Mouse (Mus musculus): ENCODE results near the gene Gramd1b.

The Gramd1b gene

GRCm38 (mm10) chr9:40531027-40531621 is at the start of gene Gramd1b:
Gene Gramd1b, minus strand, starts transcription at chr9:40531383.
- peak; percentile 76 for DNase-seq (ENCODE audit: low read depth, low spot score)

GRCm38 (mm10) chr9:40578726-40579625 is 47.8 kb upstream of the Gramd1b start:
- peak; percentile 75 for DNase-seq (ENCODE audit: low read depth, low spot score)

DNA sequence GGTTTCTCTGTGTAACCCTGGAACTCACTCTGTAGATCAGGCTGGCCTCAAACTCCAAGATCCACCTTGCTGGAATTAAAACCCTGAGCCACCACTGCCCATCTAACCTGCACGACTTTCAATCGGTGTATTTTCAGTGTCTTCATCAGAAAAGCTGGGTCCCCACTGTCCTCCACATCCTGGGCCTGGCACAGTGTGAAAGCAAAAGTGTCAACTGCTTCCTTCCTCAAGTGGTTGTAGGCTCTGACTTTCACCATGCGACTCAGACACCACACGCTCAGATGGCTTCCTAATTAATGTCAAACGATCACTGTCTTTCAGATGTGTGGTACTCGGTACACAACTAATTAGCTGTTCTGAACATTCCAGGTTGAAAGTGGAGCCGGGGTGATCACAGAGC is 45.9 kb upstream of the Gramd1b start:
- no peak for DNase-seq (ENCODE audit: low read depth, low spot score)

- DNase-seq (ENCODE audit: low read depth, low spot score): peak; percentile 54
Measured at GRCm38 (mm10) chr9:40575053-40575985, 44.1 kb upstream of the Gramd1b start.

- no peak for DNase-seq (ENCODE audit: low read depth, low spot score)
Measured at GRCm38 (mm10) chr9:40571280-40571679, 40.1 kb upstream of the Gramd1b start.

DNA sequence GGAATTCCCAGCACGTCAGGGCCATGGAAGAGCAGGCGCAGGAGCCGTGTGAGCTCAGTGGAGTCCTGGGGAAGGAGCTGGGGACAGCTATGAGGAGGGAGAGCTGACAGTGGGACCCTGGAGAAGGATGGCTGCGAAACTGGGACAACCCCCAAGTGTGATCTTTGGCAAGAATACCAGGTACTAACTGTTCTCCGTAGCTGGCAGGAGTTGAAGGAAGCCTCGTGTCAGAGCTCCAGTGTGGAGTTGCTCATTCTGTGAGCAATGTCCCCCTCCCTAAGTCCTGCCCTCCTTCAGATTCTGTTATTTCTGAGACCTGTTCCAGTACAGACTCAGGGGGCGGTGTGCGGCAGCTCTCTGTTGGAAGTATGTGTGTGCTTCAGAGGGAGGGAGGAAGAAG is 36.9 kb upstream of the Gramd1b start:
- peak; percentile 87 for DNase-seq (ENCODE audit: low read depth, low spot score)

- no peak for DNase-seq (ENCODE audit: low read depth, low spot score)
Measured at GRCm38 (mm10) chr9:40563750-40564149, 32.6 kb upstream of the Gramd1b start.

DNA sequence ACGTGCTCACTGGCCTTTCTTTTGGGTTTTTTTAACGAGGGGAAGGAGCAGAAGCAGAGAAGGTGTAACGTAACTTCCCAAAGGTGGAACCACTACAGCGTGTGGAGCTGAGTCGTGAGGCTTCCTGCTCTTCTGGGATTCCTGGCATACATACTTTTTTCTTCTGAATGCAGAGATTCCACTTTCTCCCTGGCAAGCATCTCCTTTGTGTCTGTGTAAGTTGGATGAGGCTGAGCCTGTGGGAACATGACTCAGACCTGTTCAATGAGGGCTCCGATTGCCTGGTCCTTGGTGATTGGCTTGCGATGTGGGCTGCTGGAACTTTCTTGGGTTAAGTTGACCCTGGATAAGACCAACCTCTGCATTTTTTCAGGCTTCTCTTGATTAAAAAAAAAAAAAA is 28.5 kb upstream of the Gramd1b start:
- peak; percentile 75 for DNase-seq (ENCODE audit: low read depth, low spot score)

DNA sequence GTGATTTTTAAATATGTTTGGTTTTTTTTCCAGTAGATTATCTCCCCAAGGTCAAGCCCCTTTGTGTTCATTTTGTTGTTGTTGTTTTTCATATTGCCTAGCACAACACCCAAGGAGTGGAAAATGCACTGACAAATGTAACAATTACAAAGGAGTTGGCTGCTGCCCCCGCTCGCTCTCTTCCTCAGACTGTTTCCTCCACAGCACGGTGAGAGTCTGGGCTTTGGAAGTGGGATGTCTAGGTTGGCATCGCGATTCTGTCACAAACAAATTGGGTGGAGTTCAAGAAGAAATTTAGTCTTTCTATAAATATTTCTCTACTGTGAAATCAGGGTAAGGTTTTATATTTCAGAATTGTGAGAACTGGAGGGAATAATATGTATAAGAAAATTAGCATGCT is 26.6 kb upstream of the Gramd1b start:
- peak; percentile 75 for DNase-seq (ENCODE audit: low read depth, low spot score)

DNA sequence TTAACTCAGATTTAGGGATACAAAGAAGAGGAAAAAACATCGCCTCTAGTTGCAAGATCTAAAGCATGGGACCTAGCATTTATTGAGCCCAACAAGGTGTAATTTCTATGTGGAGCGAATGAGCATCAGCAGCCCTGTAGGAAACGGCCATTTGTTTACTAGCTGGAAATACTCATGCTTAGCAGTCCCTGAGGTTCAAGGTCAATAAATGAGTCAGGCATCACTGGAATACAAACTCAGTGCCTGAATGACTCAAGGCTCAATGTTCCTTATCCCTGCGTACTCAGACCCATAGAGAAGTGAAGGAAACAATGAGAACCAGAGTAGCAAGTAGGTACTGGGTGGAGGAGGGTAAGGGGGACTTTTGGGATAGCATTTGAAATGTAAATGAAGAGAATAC is 25.2 kb upstream of the Gramd1b start:
- no peak for DNase-seq (ENCODE audit: low read depth, low spot score)

DNA sequence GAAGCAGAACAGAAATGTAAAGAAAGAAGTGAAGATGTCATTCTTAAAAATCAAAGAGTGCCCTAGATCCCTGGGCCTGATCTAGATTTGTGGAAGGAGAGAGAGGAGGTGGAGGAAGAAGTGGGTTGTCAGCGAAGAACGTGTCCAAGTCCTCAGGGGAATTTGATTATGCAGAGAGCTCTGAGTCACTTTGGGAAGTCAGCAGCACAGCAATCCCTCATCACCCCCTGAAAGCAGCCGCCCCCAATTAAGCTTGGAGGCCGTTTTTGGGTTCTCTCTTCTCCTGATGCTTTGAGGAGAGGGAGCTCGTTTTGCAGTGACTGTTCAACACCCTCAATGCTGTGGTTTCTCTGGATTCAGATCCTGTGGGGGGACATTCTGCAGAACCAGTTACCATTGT is 24.1 kb upstream of the Gramd1b start:
- DNase-seq (ENCODE audit: low read depth, low spot score): peak; percentile 88

GRCm38 (mm10) chr9:40547876-40548275 is 16.7 kb upstream of the Gramd1b start:
- DNase-seq (ENCODE audit: low read depth, low spot score): no peak

- DNase-seq (ENCODE audit: low read depth, low spot score): peak; percentile 52
Measured at GRCm38 (mm10) chr9:40545193-40545592, 14.0 kb upstream of the Gramd1b start.

DNA sequence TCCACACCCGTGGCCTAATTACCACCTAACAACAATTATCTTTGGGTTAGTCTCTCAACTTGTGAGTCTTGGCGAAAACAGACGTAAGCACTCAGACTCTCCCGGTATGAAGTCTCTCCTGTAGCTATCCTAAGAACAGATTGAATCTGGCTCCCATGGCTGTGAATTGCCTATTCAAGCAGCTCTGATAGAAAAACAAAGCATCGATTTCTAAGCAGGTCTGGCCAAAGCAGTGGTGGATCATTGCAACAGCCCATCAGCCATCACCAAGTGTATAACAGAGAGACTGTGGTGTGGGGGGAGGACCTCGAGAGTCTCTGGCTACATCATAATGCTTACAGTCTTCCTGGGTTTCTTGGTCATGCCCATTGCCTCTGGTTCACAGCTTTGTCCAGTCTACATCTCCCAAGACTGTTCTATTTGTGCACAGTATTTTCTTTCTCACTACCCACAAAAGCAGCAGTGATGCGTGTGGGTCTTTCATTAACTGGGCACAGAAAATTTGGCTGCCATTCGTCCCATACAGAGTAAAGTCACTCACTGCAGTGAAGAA is 8.5 kb upstream of the Gramd1b start:
- DNase-seq (ENCODE audit: low read depth, low spot score): no peak

GRCm38 (mm10) chr9:40537708-40538105 is 6.5 kb upstream of the Gramd1b start:
- peak; percentile 99 for DNase-seq (ENCODE audit: low read depth, low spot score)

GRCm38 (mm10) chr9:40537044-40537707 is 6.0 kb upstream of the Gramd1b start:
- no peak for DNase-seq (ENCODE audit: low read depth, low spot score)

GRCm38 (mm10) chr9:40530536-40530935 is 647 bp downstream of the Gramd1b start:
- peak; percentile 59 for DNase-seq (ENCODE audit: low read depth, low spot score)

DNA sequence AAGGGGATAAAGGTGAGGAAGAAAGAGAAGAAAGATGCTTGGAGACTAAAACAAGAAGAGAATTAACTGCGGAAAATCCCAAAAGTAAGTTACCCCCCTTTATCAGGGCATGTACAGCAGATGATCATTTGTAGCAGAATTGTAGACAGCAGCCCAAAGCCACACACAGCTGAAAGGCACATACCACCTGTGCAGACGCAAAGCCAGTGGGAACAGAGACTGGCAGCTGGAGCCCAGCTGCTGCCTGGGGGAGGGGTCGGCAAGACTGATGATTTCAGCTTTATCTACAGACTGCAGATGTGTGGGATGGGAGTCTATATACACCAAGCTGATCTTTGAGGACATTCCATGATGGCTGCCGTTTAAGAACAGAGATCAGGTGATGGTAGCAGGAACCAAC is 2.5 kb downstream of the Gramd1b start:
- no peak for DNase-seq (ENCODE audit: low read depth, low spot score)

DNA sequence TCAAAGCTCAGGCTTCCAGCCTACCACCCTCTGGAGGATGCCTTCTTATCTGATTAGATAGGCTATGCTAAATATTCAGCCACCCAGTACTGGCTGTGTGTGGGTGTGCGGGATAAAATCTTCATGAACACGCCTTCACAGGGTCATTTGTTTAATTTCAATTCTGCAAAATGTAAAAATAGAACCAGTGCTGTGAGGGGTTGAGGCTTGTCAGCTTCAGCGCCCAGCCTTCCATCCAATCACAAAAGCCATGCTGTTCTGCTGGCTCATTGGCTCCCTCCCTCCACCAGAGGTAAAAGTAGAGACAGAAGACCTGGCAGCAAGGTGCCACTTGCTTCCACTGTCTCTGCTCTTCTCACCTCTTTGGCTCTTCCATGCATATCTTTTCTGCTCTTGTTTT is 4.3 kb downstream of the Gramd1b start:
- peak; percentile 66 for DNase-seq (ENCODE audit: low read depth, low spot score)

- peak; percentile 88 for DNase-seq (ENCODE audit: low read depth, low spot score)
Measured at GRCm38 (mm10) chr9:40522156-40522555, 9.0 kb downstream of the Gramd1b start.

DNA sequence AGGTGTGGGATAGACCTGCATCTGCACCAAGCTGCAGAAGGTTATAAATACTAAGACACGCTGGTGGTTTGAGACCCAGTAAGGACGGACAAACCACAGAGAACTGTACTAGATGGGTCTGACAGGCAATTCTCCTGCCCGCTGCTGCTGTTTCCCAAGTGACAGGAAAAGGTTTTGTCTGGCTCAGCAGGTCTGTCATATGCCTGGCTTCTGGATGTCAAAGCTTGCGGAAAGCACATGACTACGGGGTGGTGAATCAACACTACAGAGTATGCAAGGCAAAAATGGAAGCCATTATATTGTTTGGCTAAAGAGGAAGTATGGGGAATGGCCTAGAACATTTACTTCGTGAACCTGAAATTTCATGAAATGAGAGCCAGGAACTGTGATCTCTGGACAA is 10.1 kb downstream of the Gramd1b start:
- no peak for DNase-seq (ENCODE audit: low read depth, low spot score)
